In genomic region chr13:52597092-52597678, GRCm38 (mm10) we compare ENCODE assay signal across 24 mouse cellular contexts. TPM values are rescaled to one million over a fixed set of nuclear protein-coding genes. Genes with fewer than 3 reads are reported as not detected.
DNase-seq lines count a peak whose midpoint lies in the region; ATAC-seq and TF ChIP-seq lines count a peak whose summit lies in the region.
"Had no signal": no experiment of that assay in that cellular context is flagged by ENCODE, and none has a peak within 500 bp of the region (broad histone marks: within the 10 kb centered on the region; RNA-seq: fewer than 3 reads in every experiment).

No protein-coding gene starts in this region.

- no peak for TF ChIP-seq CTCF in MEL (IDR thresholded peaks at IDR 0.05 in 2 of 3, conservative IDR thresholded peaks at IDR 0.05 in 1 of 3; ENCODE audit: control insufficient read depth in 1 of 3, insufficient read depth in 1 of 3, low read depth in 2 of 3, low read length in 3 of 3, poor library complexity in 1 of 3, severe bottlenecking in 1 of 3)

- peaks cover 7% of the 10 kb centered on the region for H3K79me2 ChIP-seq in MEL (ENCODE audit: control insufficient read depth, insufficient read depth, low read length, poor library complexity)
- peaks cover 99% of the 10 kb centered on the region for H3K79me2 ChIP-seq in macrophage (ENCODE audit: inconsistent target)

- no peak overlapping the region for H3K27ac ChIP-seq in liver, embryonic 11.5 days (ENCODE audit: low read depth, low read length)
- H3K27ac ChIP-seq in MEL (ENCODE audit: control insufficient read depth, low read depth, low read length) = peak overlapping the region; percentile 89
- H3K27ac ChIP-seq in macrophage = peak overlapping the region; percentile 86
- no peak overlapping the region for H3K27ac ChIP-seq in embryonic facial prominence, embryonic 10.5 days (replicated peaks)
- H3K27ac ChIP-seq: embryonic facial prominence, embryonic 13.5 days; limb, embryonic 15.5 days; midbrain, embryonic 13.5 days; neural tube, embryonic 15.5 days; stomach, embryonic 15.5 days had no signal

- H3K4me3 ChIP-seq in liver, embryonic 11.5 days (ENCODE audit: low read depth, low read length) = peak overlapping the region; percentile 3; the same call in 1 of the 2 replicates
- H3K4me3 ChIP-seq in MEL (ENCODE audit: control insufficient read depth in 1 of 2, insufficient read depth in 1 of 2, low read depth in 2 of 2, low read length in 2 of 2) (peak overlapping the region; percentile 62 to 66), macrophage (ENCODE audit: inconsistent target) (peak overlapping the region; percentile 52)
- H3K4me3 ChIP-seq in embryonic facial prominence, embryonic 10.5 days = no peak overlapping the region
- H3K4me3 ChIP-seq: embryonic facial prominence, embryonic 13.5 days; limb, embryonic 15.5 days; midbrain, embryonic 13.5 days; myocyte; neural tube, embryonic 15.5 days; stomach, embryonic 15.5 days had no signal

- peak overlapping the region; percentile 23; the same call in 1 of the 2 replicates for H3K4me2 ChIP-seq in liver, embryonic 11.5 days
- H3K4me2 ChIP-seq: embryonic facial prominence, embryonic 13.5 days; limb, embryonic 15.5 days; midbrain, embryonic 13.5 days; neural tube, embryonic 15.5 days; stomach, embryonic 15.5 days had no signal

- WGBS in liver, embryonic 11.5 days = 62% methylated on average over 11 of the region's 11 CpGs
- WGBS in macrophage (ENCODE audit: missing documents) = 5% methylated on average over 11 of the region's 11 CpGs
- 82% methylated on average over 11 of the region's 11 CpGs for WGBS in embryonic facial prominence, embryonic 10.5 days

- no peak for TF ChIP-seq POLR2A in MEL (IDR thresholded peaks at IDR 0.05; ENCODE audit: control insufficient read depth in 1 of 2, insufficient read depth in 1 of 2, low read depth in 1 of 2, low read length in 2 of 2, poor library complexity in 1 of 2)

- no peak for TF ChIP-seq RAD21 in MEL (IDR thresholded peaks at IDR 0.05; ENCODE audit: low read depth, low read length)

- no peaks in the 10 kb centered on the region for H3K9me3 ChIP-seq in liver, embryonic 11.5 days (ENCODE audit: control insufficient read depth, low read length)
- no peaks in the 10 kb centered on the region for H3K9me3 ChIP-seq in MEL (replicated peaks; ENCODE audit: insufficient read depth, low read length)
- H3K9me3 ChIP-seq in embryonic facial prominence, embryonic 10.5 days = peaks cover 3% of the 10 kb centered on the region; the same call in 1 of the 2 replicates
- H3K9me3 ChIP-seq: embryonic facial prominence, embryonic 13.5 days; limb, embryonic 15.5 days; midbrain, embryonic 13.5 days; neural tube, embryonic 15.5 days; stomach, embryonic 15.5 days had no signal

- ATAC-seq in liver, embryonic 11.5 days (replicated peaks; ENCODE audit: low FRiP score) = no peak
- ATAC-seq in granulocyte monocyte progenitor cell, adult 5-6 weeks (replicated peaks; ENCODE audit: poor library complexity, severe bottlenecking) = peak; percentile 27
- ATAC-seq: forebrain, embryonic 16.5 days; inflammation-experienced regulatory T-cells, adult 6 months; midbrain, embryonic 13.5 days had no signal

- H3K4me1 ChIP-seq in liver, embryonic 11.5 days (replicated peaks; ENCODE audit: control insufficient read depth, insufficient read depth, low read length) = no peaks in the 10 kb centered on the region
- H3K4me1 ChIP-seq in MEL (ENCODE audit: control insufficient read depth in 1 of 2, insufficient read depth in 2 of 2, low read length in 2 of 2) = peaks cover 0 to 6% of the 10 kb centered on the region in 2 experiments; a peak in 2 of 4 replicates
- H3K4me1 ChIP-seq in embryonic facial prominence, embryonic 10.5 days = no peaks in the 10 kb centered on the region
- H3K4me1 ChIP-seq: embryonic facial prominence, embryonic 13.5 days; limb, embryonic 15.5 days; midbrain, embryonic 13.5 days; neural tube, embryonic 15.5 days; stomach, embryonic 15.5 days had no signal

- H3K36me3 ChIP-seq in liver, embryonic 11.5 days (ENCODE audit: control insufficient read depth, insufficient read depth, low read length) = no peaks in the 10 kb centered on the region
- peaks cover 0 to 5% of the 10 kb centered on the region in 2 experiments; a peak in 1 of 4 replicates for H3K36me3 ChIP-seq in MEL (ENCODE audit: control insufficient read depth in 1 of 2, insufficient read depth in 2 of 2, low read length in 2 of 2)
- H3K36me3 ChIP-seq in macrophage (ENCODE audit: inconsistent target) = peaks cover 12% of the 10 kb centered on the region; the same call in 1 of the 2 replicates
- H3K36me3 ChIP-seq in embryonic facial prominence, embryonic 10.5 days (replicated peaks) = no peaks in the 10 kb centered on the region
- H3K36me3 ChIP-seq: embryonic facial prominence, embryonic 13.5 days; G1E; limb, embryonic 15.5 days; midbrain, embryonic 13.5 days; neural tube, embryonic 15.5 days; stomach, embryonic 15.5 days had no signal

- DNase-seq in liver, embryonic 11.5 days (ENCODE audit: low spot score) = no peak
- no peak for DNase-seq in liver
- DNase-seq in MEL (ENCODE audit: low read depth, low spot score) = peak; percentile 72
- DNase-seq in embryonic facial prominence, embryonic 10.5 days (ENCODE audit: low spot score) = no peak
- DNase-seq in layer of hippocampus, adult 9-11 months = no peak
- DNase-seq in heart, adult 9 months (ENCODE audit: low spot score in 2 of 2) = no peak
- DNase-seq: adrenal gland, adult 2 months; cerebellum, adult 18-20 months; heart, postnatal 4 days; kidney, adult 9 months; kidney, postnatal 4 days; layer of hippocampus, postnatal 36 days; thymus, postnatal 36 days had no signal

- no peak for TF ChIP-seq EP300 in MEL (IDR thresholded peaks at IDR 0.05; ENCODE audit: low read depth in 1 of 2, low read length in 2 of 2)

- no peaks in the 10 kb centered on the region for H3K27me3 ChIP-seq in liver, embryonic 11.5 days (replicated peaks; ENCODE audit: control insufficient read depth, insufficient read depth, low read length)
- no peaks in the 10 kb centered on the region for H3K27me3 ChIP-seq in MEL (ENCODE audit: control insufficient read depth in 1 of 2, insufficient read depth in 2 of 2, low read length in 2 of 2)
- no peaks in the 10 kb centered on the region for H3K27me3 ChIP-seq in embryonic facial prominence, embryonic 10.5 days (replicated peaks; ENCODE audit: low read depth, poor library complexity, severe bottlenecking)
- H3K27me3 ChIP-seq: embryonic facial prominence, embryonic 13.5 days; limb, embryonic 15.5 days; midbrain, embryonic 13.5 days; neural tube, embryonic 15.5 days; stomach, embryonic 15.5 days had no signal

- no peak overlapping the region for H3K9ac ChIP-seq in liver, embryonic 11.5 days (ENCODE audit: low read depth, low read length)
- H3K9ac ChIP-seq in MEL (ENCODE audit: control insufficient read depth, low read depth, low read length, poor library complexity, severe bottlenecking) = peak overlapping the region; percentile 86
- H3K9ac ChIP-seq: embryonic facial prominence, embryonic 13.5 days; limb, embryonic 15.5 days; midbrain, embryonic 13.5 days; neural tube, embryonic 15.5 days; stomach, embryonic 15.5 days had no signal

TF ChIP-seq in MEL, 35 proteins besides CTCF, POLR2A, EP300 and RAD21:
- TF ChIP-seq USF1 (IDR thresholded peaks at IDR 0.05; ENCODE audit: low read depth, low read length) (no peak), GATA1 (IDR thresholded peaks at IDR 0.05; ENCODE audit: low read depth, low read length) (no peak), RCOR1 (IDR thresholded peaks at IDR 0.05; ENCODE audit: low read depth, low read length) (no peak), ZKSCAN1 (IDR thresholded peaks at IDR 0.05; ENCODE audit: low read depth, low read length) (no peak), BHLHE40 (IDR thresholded peaks at IDR 0.05; ENCODE audit: borderline replicate concordance, low read depth, low read length) (no peak), ELF1 (IDR thresholded peaks at IDR 0.05; ENCODE audit: low read depth, low read length) (no peak), TAL1 (IDR thresholded peaks at IDR 0.05; ENCODE audit: low read length) (no peak), MYB (IDR thresholded peaks at IDR 0.05; ENCODE audit: low read depth, low read length) (no peak), NELFE (IDR thresholded peaks at IDR 0.05; ENCODE audit: low read depth, low read length) (no peak)

RNA-seq across cellular contexts. Expression of gene Syk, which starts 14.2 kb away (rescaled TPM):
- polyA plus RNA-seq in liver, embryonic 11.5 days (2014; fragmentation: Nextera tagmentation; extraction: Ambion mirVana) = 10.1 and 10.7 TPM in 2 replicates
- 13.3 and 14.4 TPM in 2 replicates for total RNA-seq in MEL (2012; rRNA removed)
- polyA plus RNA-seq in MEL (2012; ENCODE audit: insufficient read depth in 1 of 2, insufficient read length in 2 of 2, low read depth in 1 of 2, low replicate concordance in 2 of 2, missing spikeins in 1 of 2) (10 to 100 TPM in 1 of 2 experiments, not detected in 1; 23.8 TPM), macrophage (2018) (133 to 298 TPM (median 216 TPM) in 3 replicates)
- total RNA-seq in granulocyte monocyte progenitor cell, adult 5-6 weeks (2014; fragmentation: Nextera tagmentation) = 60.0 and 80.7 TPM in 2 replicates
- total RNA-seq in granulocyte monocyte progenitor cell, adult 5-6 weeks (2017) = 64.1 and 70.9 TPM in 2 replicates
- 1,000 to 10,000 TPM in 18 of 26 experiments, 100 to 1,000 TPM in 8; 824 to 3,159 (median 1,302) TPM for total RNA-seq in macrophage (2018; cell fraction: chromatin; rRNA removed)
- 100 to 1,000 TPM; 254 to 524 (median 295) TPM for total RNA-seq in macrophage (2018; cell fraction: cytosol; rRNA removed)
- total RNA-seq in macrophage (2018; cell fraction: nucleus; rRNA removed) = 1,000 to 10,000 TPM in 13 of 26 experiments, 100 to 1,000 TPM in 13; 380 to 1,577 (median 999) TPM
- 2.2 and 2.8 TPM in 2 replicates for polyA plus RNA-seq in embryonic facial prominence, embryonic 10.5 days (2016; fragmentation: Nextera tagmentation; extraction: Ambion mirVana)
- polyA plus RNA-seq: G1E had no signal

Comparison
In these comparisons a context has a peak if more than half of its experiments do, and no peak if none do; other contexts are left out.
1. H3K27ac ChIP-seq: peak in MEL (single experiment) and macrophage (single experiment); none in liver, embryonic 11.5 days (single experiment) and embryonic facial prominence, embryonic 10.5 days (single experiment).